Mouse (Mus musculus) neural tube, embryonic 14.5 days (tissue): ENCODE results near the gene Srpx. TPM values are rescaled to one million over a fixed set of nuclear protein-coding genes. Genes with fewer than 3 reads are reported as not detected.

Experiments
- ATAC-seq: fragments of 200-750 bp; cut with Nextera tagmentation; 2 replicates; pipeline ENCODE4 v1.8.0; 2017; ENCODE audit warnings: low read depth, mild to moderate bottlenecking, moderate TSS enrichment, moderate library complexity
- H3K27ac ChIP-seq: fragments of 300-500 bp; sonication (generic); 2 replicates; pipeline ENCODE4 v1.5.1; 2014; ENCODE audit warnings: low read depth, mild to moderate bottlenecking, control low read depth, low read length, moderate library complexity, mixed read lengths
- H3K27me3 ChIP-seq: fragments of 300-500 bp; sonication (generic); 2 replicates; pipeline ENCODE4 v1.6.1; 2014; ENCODE audit warnings: low read length; ENCODE audit not compliant: control insufficient read depth, insufficient read depth
- H3K36me3 ChIP-seq: fragments of 300-500 bp; sonication (generic); 2 replicates; pipeline ENCODE4 v1.6.1; 2014; ENCODE audit warnings: low read length, mixed read lengths; ENCODE audit not compliant: control insufficient read depth, insufficient read depth
- H3K4me1 ChIP-seq: fragments of 300-500 bp; sonication (generic); 2 replicates; pipeline ENCODE4 v1.6.1; 2014; ENCODE audit warnings: low read length; ENCODE audit not compliant: control insufficient read depth, insufficient read depth
- H3K4me2 ChIP-seq: fragments of 300-500 bp; sonication (generic); 2 replicates; pipeline ENCODE4 v1.6.1; 2014; ENCODE audit warnings: mild to moderate bottlenecking, low read depth, low read length, control low read depth
- H3K4me3 ChIP-seq: fragments of 300-500 bp; sonication (generic); 2 replicates; pipeline ENCODE4 v1.5.1; 2014; ENCODE audit warnings: low read depth, low read length, control low read depth, mixed read lengths
- H3K9ac ChIP-seq: fragments of 300-500 bp; sonication (generic); replicated peaks from 2 replicates; pipeline ENCODE4 v1.6.1; 2014; ENCODE audit warnings: low read depth, mild to moderate bottlenecking, control low read depth, low read length, mixed read lengths
- H3K9me3 ChIP-seq: fragments of 300-500 bp; sonication (generic); 2 replicates; pipeline ENCODE4 v1.6.1; 2016; ENCODE audit warnings: low read length; ENCODE audit not compliant: control insufficient read depth
- WGBS: fragments of 180-500 bp; shearing (Covaris S2); extraction: QIAGEN DNeasy Blood & Tissue Kit; methylation state at CpG from one replicate; pipeline ENCODE4 v1.1.7; 2014; 5-methylcytosine and 5-hydroxymethylcytosine counted together
- polyA plus RNA-seq: library from polyadenylated mRNA; unstranded; fragments of >200 nt; fragmentation: Nextera tagmentation; extraction: Ambion mirVana; gene quantifications from 2 replicates; pipeline ENCODE4 v1.2.1, GENCODE M21; 2014

Srpx gene
- 1.8 and 6.1 TPM in 2 replicates for polyA plus RNA-seq

GRCm38 (mm10) chrX:10117065-10117719, at the start of gene Srpx:
Srpx (minus strand) TSS chrX:10117709.
- Histone ChIP-seq H3K4me2 (peak within 1 kb of the TSS; percentile 46), H3K27ac (no peak within 1 kb of the TSS), H3K4me1 (no peaks in the 10 kb centered on the region), H3K4me3 (peak within 1 kb of the TSS; percentile 24), H3K9me3 (no peaks in the 10 kb centered on the region), H3K9ac (peak within 1 kb of the TSS; percentile 11; the same call in 1 of the 2 replicates), H3K36me3 (no peaks in the 10 kb centered on the region), H3K27me3 (no peaks in the 10 kb centered on the region)
- WGBS = 22% methylated on average over 19 of the region's 19 CpGs
- ATAC-seq = peak; percentile 56; the same call in 1 of the 2 replicates

DNA sequence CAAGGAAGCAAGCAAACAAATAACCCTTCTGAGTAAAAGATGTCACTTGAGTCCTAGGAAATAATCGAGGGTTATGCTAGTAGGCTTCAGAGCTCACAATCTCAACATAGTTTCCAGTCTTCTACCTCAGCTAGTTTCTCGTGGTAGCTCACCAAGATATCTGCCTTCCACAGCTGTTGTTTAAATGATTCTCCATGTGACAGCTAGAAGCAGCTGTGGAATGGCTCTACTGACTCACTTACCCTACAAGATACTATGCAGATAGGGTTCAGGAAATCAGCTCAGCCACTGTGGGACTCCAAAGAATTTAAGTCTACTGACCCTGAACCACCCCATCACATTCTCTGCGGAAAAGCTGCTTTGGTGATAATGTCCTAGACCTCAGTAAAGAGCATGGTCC, 34.9 kb upstream of the Srpx start:
- Histone ChIP-seq H3K9me3 (no peaks in the 10 kb centered on the region), H3K36me3 (no peaks in the 10 kb centered on the region), H3K27ac (no peak overlapping the region), H3K4me3 (no peak overlapping the region), H3K9ac (no peak overlapping the region), H3K27me3 (no peaks in the 10 kb centered on the region), H3K4me2 (no peak overlapping the region), H3K4me1 (no peaks in the 10 kb centered on the region)
- no peak for ATAC-seq
- WGBS = 67% methylated on average over 3 of the region's 3 CpGs

GRCm38 (mm10) chrX:10115780-10116179, 1.7 kb downstream of the Srpx start:
- H3K9ac ChIP-seq = no peak overlapping the region
- ATAC-seq = no peak
- H3K4me3 ChIP-seq = no peak overlapping the region
- H3K27me3 ChIP-seq = no peaks in the 10 kb centered on the region
- no peaks in the 10 kb centered on the region for H3K9me3 ChIP-seq
- no peak overlapping the region for H3K4me2 ChIP-seq
- H3K27ac ChIP-seq = no peak overlapping the region
- 54% methylated on average over 3 of the region's 3 CpGs for WGBS
- H3K4me1 ChIP-seq = no peaks in the 10 kb centered on the region
- H3K36me3 ChIP-seq = no peaks in the 10 kb centered on the region

- 60% methylated on average over 1 of the region's 1 CpGs for WGBS
- Histone ChIP-seq H3K36me3 (no peaks in the 10 kb centered on the region), H3K4me2 (no peak overlapping the region), H3K4me1 (no peaks in the 10 kb centered on the region), H3K4me3 (no peak overlapping the region), H3K9me3 (no peaks in the 10 kb centered on the region), H3K27ac (no peak overlapping the region), H3K9ac (no peak overlapping the region), H3K27me3 (no peaks in the 10 kb centered on the region)
- no peak for ATAC-seq
These were observed 6.8 kb downstream of the Srpx start for GRCm38 (mm10) chrX:10110736-10111135.

- 63% methylated on average over 4 of the region's 4 CpGs for WGBS
- H3K27ac ChIP-seq = no peak overlapping the region
These were observed 9.0 kb downstream of the Srpx start for GRCm38 (mm10) chrX:10108558-10108957.

DNA sequence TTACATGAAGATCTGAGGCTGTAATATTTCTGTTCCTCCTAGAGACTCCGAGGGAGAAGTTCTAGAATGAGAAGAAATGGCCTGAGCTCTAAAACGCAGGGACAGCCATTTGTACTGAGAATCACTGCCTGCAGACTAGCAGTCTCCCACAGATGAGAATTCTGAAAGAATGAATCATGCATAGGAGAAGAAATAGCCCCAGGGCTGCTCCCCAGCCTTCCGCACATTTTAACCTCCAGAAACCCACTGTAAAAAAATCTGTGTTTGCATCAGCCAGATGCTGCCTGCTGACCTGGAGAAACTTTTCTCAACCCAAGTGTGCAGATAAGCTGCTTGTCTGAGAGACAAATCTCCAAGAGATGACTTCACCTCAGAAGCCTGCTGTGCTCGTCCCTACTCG, 12.0 kb downstream of the Srpx start:
- H3K9me3 ChIP-seq = no peaks in the 10 kb centered on the region
- H3K4me1 ChIP-seq = no peaks in the 10 kb centered on the region
- H3K27ac ChIP-seq = no peak overlapping the region
- H3K9ac ChIP-seq = no peak overlapping the region
- 40% methylated on average over 5 of the region's 5 CpGs for WGBS
- no peak overlapping the region for H3K4me2 ChIP-seq
- no peaks in the 10 kb centered on the region for H3K36me3 ChIP-seq
- no peak for ATAC-seq
- H3K27me3 ChIP-seq = no peaks in the 10 kb centered on the region
- no peak overlapping the region for H3K4me3 ChIP-seq

More at GRCm38 (mm10) chrX:10108558-10108957, 9.0 kb downstream of the Srpx start:
- Histone ChIP-seq H3K9me3 (no peaks in the 10 kb centered on the region), H3K4me2 (no peak overlapping the region), H3K4me1 (no peaks in the 10 kb centered on the region), H3K36me3 (no peaks in the 10 kb centered on the region), H3K9ac (no peak overlapping the region), H3K27me3 (no peaks in the 10 kb centered on the region), H3K4me3 (no peak overlapping the region)
- ATAC-seq = no peak

DNA sequence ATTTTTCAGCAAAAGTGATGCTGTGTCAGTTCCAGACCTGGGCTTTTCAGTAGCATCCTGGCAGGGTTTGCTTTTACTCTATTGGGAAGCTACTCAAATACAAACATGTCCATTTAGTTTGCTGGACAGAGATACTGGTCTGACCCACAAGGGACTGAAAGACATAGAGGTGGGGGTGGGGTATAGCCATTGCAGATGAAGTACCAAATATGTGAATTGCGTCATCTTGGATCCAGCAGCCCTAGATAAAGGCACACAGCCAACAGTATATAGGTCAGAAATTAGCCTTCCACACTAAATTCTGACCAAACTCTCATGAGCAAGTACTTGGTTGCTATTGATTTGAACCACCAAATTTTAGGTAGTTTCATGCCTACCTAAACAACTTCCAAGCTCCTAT, 14.8 kb downstream of the Srpx start:
- Histone ChIP-seq H3K4me3 (no peak overlapping the region), H3K4me1 (no peaks in the 10 kb centered on the region), H3K4me2 (no peak overlapping the region), H3K36me3 (no peaks in the 10 kb centered on the region), H3K9ac (no peak overlapping the region), H3K27ac (no peak overlapping the region), H3K9me3 (no peaks in the 10 kb centered on the region), H3K27me3 (no peaks in the 10 kb centered on the region)
- WGBS = 96% methylated on average over 1 of the region's 1 CpGs
- ATAC-seq = no peak

GRCm38 (mm10) chrX:10095797-10096196, 21.7 kb downstream of the Srpx start:
- H3K4me1 ChIP-seq = no peaks in the 10 kb centered on the region
- no peaks in the 10 kb centered on the region for H3K27me3 ChIP-seq
- no peak overlapping the region for H3K9ac ChIP-seq
- H3K4me2 ChIP-seq = no peak overlapping the region
- ATAC-seq = no peak
- H3K9me3 ChIP-seq = no peaks in the 10 kb centered on the region
- WGBS = 71% methylated on average over 3 of the region's 3 CpGs
- no peak overlapping the region for H3K27ac ChIP-seq
- H3K4me3 ChIP-seq = no peak overlapping the region
- H3K36me3 ChIP-seq = no peaks in the 10 kb centered on the region

- no peak overlapping the region for H3K27ac ChIP-seq
- ATAC-seq = no peak
- H3K9ac ChIP-seq = no peak overlapping the region
- WGBS = 87% methylated on average over 3 of the region's 3 CpGs
- no peaks in the 10 kb centered on the region for H3K27me3 ChIP-seq
- H3K4me1 ChIP-seq = no peaks in the 10 kb centered on the region
- H3K9me3 ChIP-seq = no peaks in the 10 kb centered on the region
- H3K36me3 ChIP-seq = no peaks in the 10 kb centered on the region
- no peak overlapping the region for H3K4me3 ChIP-seq
- no peak overlapping the region for H3K4me2 ChIP-seq
These were observed 37.1 kb downstream of the Srpx start for GRCm38 (mm10) chrX:10080385-10080784.
